Mouse (Mus musculus) small intestine, adult 2 months (tissue): ENCODE results near the gene Soat2. TPM values are rescaled to one million over a fixed set of nuclear protein-coding genes. Genes with fewer than 3 reads are reported as not detected.

Experiments
- H3K27ac ChIP-seq: fragments of 200-500 bp; 2 replicates; pipeline ENCODE4 v1.5.1; 2012; ENCODE audit warnings: low read depth, low read length, control low read depth, inconsistent platforms; ENCODE audit not compliant: insufficient read depth
- H3K27me3 ChIP-seq: fragments of 200-500 bp; 2 replicates; pipeline ENCODE4 v1.6.1; 2012; ENCODE audit warnings: mild to moderate bottlenecking, moderate library complexity, low read length, inconsistent platforms; ENCODE audit not compliant: control insufficient read depth, insufficient read depth
- H3K36me3 ChIP-seq: fragments of 200-500 bp; 2 replicates; pipeline ENCODE4 v1.6.1; 2012; ENCODE audit warnings: mild to moderate bottlenecking, low read length, control low read depth, inconsistent platforms; ENCODE audit not compliant: control insufficient read depth, insufficient read depth
- H3K4me1 ChIP-seq: fragments of 200-500 bp; 2 replicates; pipeline ENCODE4 v1.6.1; 2012; ENCODE audit warnings: low read length, inconsistent platforms, mixed read lengths; ENCODE audit not compliant: control insufficient read depth, insufficient read depth, insufficient read length
- H3K4me3 ChIP-seq: fragments of 200-500 bp; 2 replicates; pipeline ENCODE4 v1.5.1; 2012; ENCODE audit warnings: low read depth, mild to moderate bottlenecking, control low read depth, inconsistent platforms, low read length, moderate library complexity
- CTCF ChIP-seq: fragments of 200-500 bp; IDR thresholded peaks from 2 replicates; pipeline ENCODE4 v1.5.1; 2012; ENCODE audit warnings: low read depth, mild to moderate bottlenecking, control low read depth, inconsistent platforms, low read length, moderate library complexity, mixed read lengths; ENCODE audit not compliant: insufficient replicate concordance, insufficient read length; ENCODE audit errors: extremely low read depth
- POLR2A ChIP-seq: fragments of 200-500 bp; IDR thresholded peaks from 2 replicates; pipeline ENCODE4 v1.6.1; 2012; ENCODE audit warnings: low read depth, mild to moderate bottlenecking, control low read depth, inconsistent platforms, low read length, moderate library complexity
- WGBS: fragments of 180-500 bp; shearing (Covaris S2); methylation state at CpG from one replicate; pipeline ENCODE4 v1.1.7; 2018; 5-methylcytosine and 5-hydroxymethylcytosine counted together
- polyA plus RNA-seq: library from polyadenylated mRNA; depleted of rRNA; stranded (reverse); fragments of >200 nt; gene quantifications from 2 replicates; pipeline ENCODE4 v1.2.3, GENCODE M21; 2012

Gene Soat2
- polyA plus RNA-seq, 1 experiment, result 454 TPM

GRCm38 (mm10) chr15:102110701-102111494 is 39.4 kb upstream of the Soat2 start:
- Histone ChIP-seq H3K4me3 (no peak overlapping the region), H3K27ac (no peak overlapping the region), H3K36me3 (peaks cover 15% of the 10 kb centered on the region), H3K4me1 (peaks cover 13% of the 10 kb centered on the region), H3K27me3 (no peaks in the 10 kb centered on the region)
- TF ChIP-seq POLR2A (no peak), CTCF (no peak)
- WGBS, result 86% methylated on average over 29 of the region's 29 CpGs

- H3K36me3 ChIP-seq, result peaks cover 20% of the 10 kb centered on the region
- TF ChIP-seq POLR2A, result no peak
- 85% methylated on average over 11 of the region's 11 CpGs for WGBS
Observed at GRCm38 (mm10) chr15:102111495-102111829, 38.9 kb upstream of the Soat2 start.

GRCm38 (mm10) chr15:102112181-102112580 is 38.1 kb upstream of the Soat2 start:
- Histone ChIP-seq H3K27ac (no peak overlapping the region), H3K36me3 (peaks cover 27% of the 10 kb centered on the region), H3K27me3 (no peaks in the 10 kb centered on the region), H3K4me3 (no peak overlapping the region), H3K4me1 (peaks cover 3% of the 10 kb centered on the region)
- WGBS, result 92% methylated on average over 6 of the region's 6 CpGs
- TF ChIP-seq CTCF (no peak), POLR2A (no peak)

More at GRCm38 (mm10) chr15:102111495-102111829, 38.9 kb upstream of the Soat2 start:
- no peaks in the 10 kb centered on the region for H3K27me3 ChIP-seq
- H3K27ac ChIP-seq, result no peak overlapping the region
- H3K4me1 ChIP-seq, result peaks cover 9% of the 10 kb centered on the region
- no peak overlapping the region for H3K4me3 ChIP-seq

- WGBS, result 76% methylated on average over 8 of the region's 8 CpGs
- Histone ChIP-seq H3K36me3 (peaks cover 32% of the 10 kb centered on the region), H3K4me1 (peaks cover under 1% of the 10 kb centered on the region), H3K4me3 (no peak overlapping the region), H3K27me3 (no peaks in the 10 kb centered on the region), H3K27ac (no peak overlapping the region)
- no peak for TF ChIP-seq CTCF
- TF ChIP-seq POLR2A, result no peak
Observed at GRCm38 (mm10) chr15:102112827-102113226, 37.5 kb upstream of the Soat2 start.

GRCm38 (mm10) chr15:102113674-102114073 is 36.7 kb upstream of the Soat2 start:
- Histone ChIP-seq H3K27ac (no peak overlapping the region), H3K4me1 (no peaks in the 10 kb centered on the region), H3K4me3 (no peak overlapping the region), H3K27me3 (no peaks in the 10 kb centered on the region), H3K36me3 (peaks cover 39% of the 10 kb centered on the region)
- TF ChIP-seq POLR2A (no peak), CTCF (no peak)
- 92% methylated on average over 4 of the region's 4 CpGs for WGBS

GRCm38 (mm10) chr15:102114651-102115260 is 35.6 kb upstream of the Soat2 start:
- Histone ChIP-seq H3K36me3 (peaks cover 48% of the 10 kb centered on the region), H3K4me1 (no peaks in the 10 kb centered on the region; the same call in 1 of the 2 replicates), H3K4me3 (no peak overlapping the region), H3K27me3 (no peaks in the 10 kb centered on the region), H3K27ac (no peak overlapping the region)
- 81% methylated on average over 7 of the region's 7 CpGs for WGBS
- TF ChIP-seq POLR2A, result no peak
- no peak for TF ChIP-seq CTCF

GRCm38 (mm10) chr15:102115731-102116231 is 34.5 kb upstream of the Soat2 start:
- Histone ChIP-seq H3K36me3 (peaks cover 48% of the 10 kb centered on the region), H3K4me3 (no peak overlapping the region), H3K27ac (no peak overlapping the region; the same call in 1 of the 2 replicates), H3K27me3 (no peaks in the 10 kb centered on the region), H3K4me1 (peaks cover 7% of the 10 kb centered on the region; the same call in 1 of the 2 replicates)
- 69% methylated on average over 9 of the region's 9 CpGs for WGBS
- TF ChIP-seq POLR2A, result no peak
- TF ChIP-seq CTCF, result no peak
